Mouse (Mus musculus) heart, embryonic 12.5 days (tissue): ENCODE results near the gene Txn1. TPM values are rescaled to one million over a fixed set of nuclear protein-coding genes. Genes with fewer than 3 reads are reported as not detected.

Source experiments
- ATAC-seq: fragments of 200-750 bp; cut with Nextera tagmentation; 2 replicates; pipeline ENCODE4 v1.8.0; 2017; ENCODE audit warnings: moderate TSS enrichment, moderate library complexity; ENCODE audit not compliant: insufficient number of reproducible peaks, low FRiP score
- H3K27ac ChIP-seq: fragments of 300-500 bp; sonication (generic); 2 replicates; pipeline ENCODE4 v1.5.1; 2016; ENCODE audit warnings: mild to moderate bottlenecking, moderate library complexity; ENCODE audit not compliant: poor library complexity, severe bottlenecking
- H3K27me3 ChIP-seq: fragments of 300-500 bp; sonication (generic); replicated peaks from 2 replicates; pipeline ENCODE4 v1.6.1; 2016; ENCODE audit warnings: mild to moderate bottlenecking, moderate library complexity
- H3K36me3 ChIP-seq: fragments of 300-500 bp; sonication (generic); 2 replicates; pipeline ENCODE4 v1.6.1; 2016; ENCODE audit warnings: mild to moderate bottlenecking, moderate library complexity
- H3K4me1 ChIP-seq: fragments of 300-500 bp; sonication (generic); replicated peaks from 2 replicates; pipeline ENCODE4 v1.6.1; 2016; ENCODE audit warnings: mild to moderate bottlenecking
- H3K4me2 ChIP-seq: fragments of 300-500 bp; sonication (generic); 2 replicates; pipeline ENCODE4 v1.6.1; 2016; ENCODE audit warnings: mild to moderate bottlenecking, moderate library complexity
- H3K4me3 ChIP-seq: fragments of 300-500 bp; sonication (generic); 2 replicates; pipeline ENCODE4 v1.5.1; 2016; ENCODE audit warnings: mild to moderate bottlenecking
- H3K9ac ChIP-seq: fragments of 300-500 bp; sonication (generic); 2 replicates; pipeline ENCODE4 v1.6.1; 2016; ENCODE audit warnings: mild to moderate bottlenecking, moderate library complexity
- H3K9me3 ChIP-seq: fragments of 300-500 bp; sonication (generic); replicated peaks from 2 replicates; pipeline ENCODE4 v1.6.1; 2016; ENCODE audit warnings: mild to moderate bottlenecking, moderate library complexity
- WGBS: fragments of 180-500 bp; shearing (Covaris S2); methylation state at CpG from one replicate; pipeline ENCODE4 v1.1.7; 2016; 5-methylcytosine and 5-hydroxymethylcytosine counted together
- polyA plus RNA-seq: library from polyadenylated mRNA; unstranded; fragments of >200 nt; fragmentation: Nextera tagmentation; extraction: Ambion mirVana; gene quantifications from 2 replicates; pipeline ENCODE4 v1.2.1, GENCODE M21; 2016

Gene Txn1
- polyA plus RNA-seq, 1 experiment from 2014 or later = 305 TPM

DNA sequence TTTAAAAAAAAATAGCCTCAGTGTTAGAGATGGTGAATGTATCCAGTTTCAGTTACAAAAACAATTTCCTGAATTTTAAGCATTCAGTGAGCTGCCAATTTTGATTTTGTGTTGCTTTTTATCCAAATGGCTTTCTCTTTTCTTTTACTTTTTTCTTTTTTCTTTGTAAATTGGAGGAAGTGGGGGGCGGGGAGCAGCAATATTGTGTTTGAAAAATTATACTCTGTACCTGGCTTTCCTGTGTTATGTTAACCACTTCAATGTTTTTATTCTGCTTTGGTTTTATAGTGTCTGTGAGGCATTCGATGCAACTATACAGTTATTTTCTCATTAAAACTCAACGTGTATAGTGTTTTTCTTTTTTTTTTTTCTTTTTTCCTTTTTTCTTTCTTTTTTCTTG lies 59.6 kb downstream of the Txn1 start:
- 88% methylated on average over 3 of the region's 3 CpGs for WGBS
- Histone ChIP-seq H3K4me2 (no peak overlapping the region), H3K27me3 (no peaks in the 10 kb centered on the region), H3K9me3 (no peaks in the 10 kb centered on the region), H3K9ac (no peak overlapping the region), H3K4me1 (peaks cover 6% of the 10 kb centered on the region; the same call in 1 of the 2 replicates), H3K36me3 (peaks cover 42% of the 10 kb centered on the region), H3K4me3 (no peak overlapping the region), H3K27ac (no peak overlapping the region)
- no peak for ATAC-seq

- H3K27ac ChIP-seq = no peak overlapping the region
- 52% methylated on average over 6 of the region's 6 CpGs for WGBS
These were observed 60.3 kb downstream of the Txn1 start for GRCm38 (mm10) chr4:57895902-57896301.

GRCm38 (mm10) chr4:57895140-57895539 lies 61.1 kb downstream of the Txn1 start:
- Histone ChIP-seq H3K36me3 (peaks cover 42% of the 10 kb centered on the region), H3K27me3 (no peaks in the 10 kb centered on the region), H3K9me3 (no peaks in the 10 kb centered on the region), H3K4me2 (no peak overlapping the region), H3K4me1 (peaks cover 6% of the 10 kb centered on the region; the same call in 1 of the 2 replicates), H3K9ac (no peak overlapping the region), H3K4me3 (no peak overlapping the region), H3K27ac (peak overlapping the region; percentile 17; the same call in 1 of the 2 replicates)
- ATAC-seq = no peak
- WGBS = 45% methylated on average over 5 of the region's 5 CpGs

More at GRCm38 (mm10) chr4:57895902-57896301, 60.3 kb downstream of the Txn1 start:
- H3K36me3 ChIP-seq = peaks cover 42% of the 10 kb centered on the region
- no peak for ATAC-seq
- H3K9ac ChIP-seq = no peak overlapping the region
- H3K4me1 ChIP-seq = peaks cover 6% of the 10 kb centered on the region; the same call in 1 of the 2 replicates
- no peak overlapping the region for H3K4me3 ChIP-seq
- H3K4me2 ChIP-seq = no peak overlapping the region
- H3K9me3 ChIP-seq = no peaks in the 10 kb centered on the region
- H3K27me3 ChIP-seq = no peaks in the 10 kb centered on the region

Other genes starting within 250 kb of the Txn1 start
- 50.1 and 50.3 TPM in 2 replicates for gene Akap2, start 238.8 kb downstream of the Txn1 start, polyA plus RNA-seq
- gene D630039A03Rik, start 40.1 kb downstream of the Txn1 start, polyA plus RNA-seq = 0.05 and 0.06 TPM in 2 replicates
- not detected in 2 replicates for gene Txndc8, start 52.7 kb upstream of the Txn1 start, polyA plus RNA-seq